Mouse (Mus musculus) urinary bladder, postnatal 4 days (tissue): ENCODE measurements at regions not wholly inside any gene's neighbourhood (a gene's known extent, or its start where the extent isn't known, plus 50 kb on each side); places are given as distances from the start of the nearest gene placed in this dataset.

ENCODE experiments used
- DNase-seq, 2 experiments: peaks; one replicate each; pipeline ENCODE4 v3.0.0; 2021 to 2022; ENCODE audit warnings: low spot score in 2 of 2

DNA sequence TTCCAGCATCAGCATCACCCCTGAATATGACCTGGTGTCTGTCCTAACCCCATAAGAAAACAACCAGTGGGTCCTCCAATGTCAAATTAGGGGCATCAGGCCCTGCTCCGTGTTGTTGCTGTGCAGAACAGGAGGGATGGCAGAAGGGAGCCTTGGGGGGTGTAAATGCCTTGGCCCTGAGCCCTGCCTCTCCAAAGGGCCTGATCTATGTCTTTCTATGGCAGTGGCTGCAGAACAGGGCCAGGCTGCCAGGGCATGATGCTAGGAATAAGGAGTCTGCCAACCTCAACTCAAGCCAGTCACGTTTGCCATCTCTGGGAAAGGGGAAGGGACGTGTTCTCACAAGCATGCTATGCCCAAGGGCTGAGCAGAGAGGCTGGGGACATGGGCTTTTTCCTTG, 172.9 kb downstream of the Kcna5 start:
- DNase-seq: no peak

DNA sequence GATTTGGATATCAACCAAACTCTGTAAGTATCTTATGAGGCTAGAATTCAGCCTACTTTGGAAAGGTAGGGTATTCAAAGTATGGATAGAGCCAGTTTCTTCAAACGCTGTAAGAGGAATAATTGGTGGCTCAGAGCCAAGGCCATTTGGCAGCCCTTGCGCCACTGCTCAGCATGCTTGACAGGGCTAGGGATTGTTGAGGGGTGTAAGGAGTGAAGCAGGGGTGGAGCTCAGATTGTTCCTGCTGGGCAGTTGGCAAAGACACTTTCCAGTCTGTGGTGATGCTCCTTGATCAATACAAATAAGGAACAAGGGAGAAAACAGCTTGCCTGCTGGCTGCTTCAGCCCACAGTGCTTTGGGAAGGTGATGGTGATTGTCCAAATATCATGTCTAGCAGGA, 181.9 kb downstream of the Kcna5 start:
- DNase-seq: no peak

DNA sequence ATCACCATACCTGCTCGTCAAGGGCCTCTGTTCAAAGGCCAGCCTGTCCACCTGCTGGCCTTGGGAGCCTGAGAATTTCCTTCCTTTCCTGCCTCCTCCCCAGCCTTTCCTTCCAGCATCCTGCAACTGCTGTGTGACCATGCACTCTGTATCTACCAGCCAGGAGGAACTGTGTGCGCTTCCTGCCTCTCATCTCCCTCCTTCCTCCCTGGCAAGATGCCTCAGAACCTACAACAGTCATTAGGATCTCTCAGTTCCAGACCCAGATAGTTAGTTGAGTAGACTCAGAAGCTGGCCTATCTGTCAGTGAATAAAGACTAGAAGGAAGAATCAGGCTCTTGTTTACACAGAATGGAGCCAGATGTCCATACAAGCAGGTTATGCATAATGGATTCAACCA, 183.8 kb upstream of the Ntf3 start:
- DNase-seq: no peak

DNA sequence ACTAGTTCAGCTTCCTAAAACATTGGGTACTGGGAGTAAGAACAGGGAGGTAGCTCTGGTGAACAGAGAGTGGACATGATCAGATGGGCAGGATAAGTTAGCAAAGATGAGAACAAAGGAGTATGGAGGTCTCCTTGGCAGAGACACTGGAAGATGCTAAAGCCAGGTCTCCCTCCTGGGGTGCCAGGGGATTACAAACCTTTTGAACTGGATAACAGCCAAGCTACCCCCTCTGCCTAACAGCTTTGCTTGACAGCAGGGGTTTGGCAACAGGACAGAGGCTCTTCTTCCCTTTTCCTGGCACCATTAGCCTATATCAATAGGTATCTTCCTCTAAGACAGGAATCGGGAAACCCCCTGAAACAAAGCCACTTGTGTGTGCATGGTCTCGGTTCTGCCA, 183.2 kb upstream of the Ntf3 start:
- no peak for DNase-seq

DNA sequence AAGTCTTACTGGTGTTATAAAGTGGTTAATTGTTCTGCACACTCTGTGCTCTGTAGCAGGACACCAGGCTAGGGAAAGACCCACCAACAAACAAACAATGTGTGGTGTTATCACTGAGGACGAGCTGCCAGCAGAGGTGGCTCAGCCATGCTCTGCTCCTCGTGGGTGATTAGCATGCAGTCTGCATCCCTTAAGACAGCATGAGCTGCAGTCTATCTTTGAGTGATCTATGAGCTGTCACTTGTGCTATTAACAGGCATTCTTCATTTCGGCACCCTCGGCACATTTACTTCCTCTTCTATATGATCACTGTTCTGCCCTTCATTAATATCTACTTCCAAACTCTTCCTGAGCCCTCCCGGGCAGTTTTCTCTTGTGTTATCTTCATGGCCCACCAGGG, 178.5 kb upstream of the Ntf3 start:
- no peak for DNase-seq

DNA sequence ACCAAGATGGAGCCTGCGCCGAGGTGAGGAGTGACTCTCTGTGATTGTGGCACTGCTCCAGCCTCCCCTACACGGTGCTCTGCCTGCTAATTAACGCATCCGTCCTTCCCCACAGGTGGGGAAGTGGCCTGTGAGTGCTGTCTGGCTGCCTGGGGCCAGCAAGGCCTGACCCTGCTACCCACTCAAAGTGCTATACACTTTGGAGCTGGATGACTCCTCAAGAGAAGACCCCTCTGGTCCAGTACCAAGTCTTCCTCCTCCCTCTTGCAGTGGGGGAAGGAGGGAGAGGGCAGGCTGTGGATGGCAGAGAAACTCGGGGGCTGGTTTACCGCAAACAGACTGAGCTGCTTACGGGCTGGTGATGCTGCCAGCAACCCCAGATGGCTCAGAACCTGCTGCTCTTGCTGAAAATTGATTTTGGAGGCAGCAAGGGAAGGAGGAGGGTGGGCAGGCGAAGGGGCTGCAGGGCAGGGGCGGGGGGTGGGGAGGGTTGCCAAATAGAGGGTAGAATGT, 173.4 kb upstream of the Ntf3 start:
- no peak for DNase-seq

DNA sequence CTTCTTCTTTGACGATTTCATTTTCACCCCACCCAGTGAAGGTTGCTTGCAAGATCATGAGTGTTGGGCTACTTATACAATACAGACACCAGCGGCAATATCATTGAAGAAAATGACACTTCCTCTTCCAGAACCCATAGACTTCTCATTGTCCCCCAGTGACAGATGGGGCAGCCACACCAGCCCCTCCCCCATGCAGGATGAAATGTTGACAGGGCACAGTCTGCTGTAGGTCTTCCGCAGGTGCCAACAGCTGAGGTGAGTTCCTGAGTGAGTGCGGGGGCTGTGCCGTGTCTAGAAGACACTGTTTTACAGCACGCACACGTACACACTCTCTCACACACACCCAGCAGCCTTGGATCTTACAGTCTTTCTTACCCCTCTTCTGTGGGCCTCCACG, 171.0 kb upstream of the Ntf3 start:
- no peak for DNase-seq

DNA sequence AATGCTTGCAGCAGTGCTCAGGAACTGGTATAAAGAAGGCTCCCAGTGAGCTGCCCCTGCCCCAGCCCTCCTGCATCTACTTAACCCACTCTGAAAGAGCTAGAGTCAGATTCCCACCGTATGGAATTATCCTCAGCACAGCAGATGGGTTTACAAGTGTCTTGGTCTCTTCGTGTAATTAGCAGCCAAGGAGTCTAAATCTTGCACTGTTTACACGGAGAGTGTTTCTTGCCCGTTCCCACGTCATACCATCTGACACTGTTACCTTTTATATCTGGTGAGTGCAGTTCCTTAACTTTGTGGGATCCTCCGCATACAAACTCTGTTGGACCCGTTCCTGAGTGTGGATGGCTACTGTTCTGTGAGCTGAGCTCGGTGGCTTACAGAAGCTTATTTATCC, 167.5 kb upstream of the Ntf3 start:
- no peak for DNase-seq

DNA sequence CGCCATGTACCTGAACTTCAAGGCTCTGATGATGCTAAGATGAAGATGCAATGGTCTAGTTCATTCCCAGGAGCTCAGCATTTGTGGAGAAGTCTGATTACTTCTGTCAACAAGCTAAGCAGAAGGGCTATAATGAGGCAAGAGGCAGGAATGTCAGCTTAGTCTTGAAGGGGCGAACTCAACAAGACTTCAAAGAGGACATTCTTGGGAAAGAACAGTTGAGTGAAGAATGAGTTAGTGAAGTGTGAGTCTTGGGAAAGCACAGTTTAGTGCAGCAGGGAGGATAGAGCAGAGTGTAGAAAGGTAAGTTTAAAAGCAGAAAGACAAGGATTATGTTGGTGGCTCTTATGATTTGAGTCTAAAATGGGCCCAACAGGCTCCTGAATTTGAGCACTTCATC, 160.5 kb upstream of the Ntf3 start:
- DNase-seq: no peak

DNA sequence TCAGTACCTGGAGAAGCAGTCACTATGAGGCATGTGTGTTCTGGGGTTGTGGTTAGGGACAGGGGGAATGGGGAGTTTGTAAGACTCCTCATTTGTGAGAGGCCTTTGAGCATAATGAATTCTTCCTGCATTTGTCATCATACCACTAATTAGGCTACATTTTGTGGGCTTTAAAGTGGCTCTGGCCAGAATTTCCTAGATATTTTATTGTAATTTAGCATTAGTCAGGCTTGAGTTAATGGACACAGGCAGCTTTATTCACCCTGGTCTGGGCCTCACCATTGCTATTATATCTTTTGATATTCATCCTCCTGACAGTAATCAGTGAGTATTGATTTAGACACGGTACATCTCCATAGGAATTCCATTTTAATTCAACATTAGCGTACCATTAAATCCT, 151.8 kb upstream of the Ntf3 start:
- DNase-seq: no peak

DNA sequence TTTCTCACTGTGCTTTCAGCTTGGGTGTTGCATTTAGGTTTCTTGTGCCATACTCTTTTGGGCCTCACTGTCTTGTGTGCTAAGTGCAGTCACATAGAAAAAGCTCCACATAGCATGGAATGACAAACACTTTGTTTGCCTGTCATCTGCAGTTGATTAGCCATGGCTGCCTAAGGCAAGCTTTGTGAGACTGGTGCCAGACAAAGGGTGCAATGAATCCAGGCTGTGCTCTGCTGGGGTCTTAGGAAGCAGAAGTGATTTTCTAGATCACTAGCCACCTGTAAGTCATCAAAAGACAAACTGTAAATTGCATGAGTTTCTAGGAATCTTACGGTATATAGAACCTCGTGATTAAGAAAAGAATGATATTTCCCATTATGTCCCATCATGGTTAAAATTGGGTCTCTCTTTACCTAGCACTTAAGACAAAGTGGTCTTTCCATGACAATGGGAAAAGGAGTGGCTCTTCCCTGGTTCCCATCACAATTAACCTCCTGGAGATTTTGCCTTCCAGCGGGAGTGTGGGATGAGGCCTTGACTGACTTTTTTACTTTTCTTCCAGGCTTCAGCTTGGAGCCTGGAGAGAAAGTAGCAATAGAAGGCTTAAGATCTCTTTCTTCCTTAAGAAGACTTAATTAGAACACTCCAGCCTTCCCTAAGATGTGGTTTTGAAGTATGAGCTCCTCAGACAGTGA, 144.2 kb upstream of the Ntf3 start:
- no peak for DNase-seq

DNA sequence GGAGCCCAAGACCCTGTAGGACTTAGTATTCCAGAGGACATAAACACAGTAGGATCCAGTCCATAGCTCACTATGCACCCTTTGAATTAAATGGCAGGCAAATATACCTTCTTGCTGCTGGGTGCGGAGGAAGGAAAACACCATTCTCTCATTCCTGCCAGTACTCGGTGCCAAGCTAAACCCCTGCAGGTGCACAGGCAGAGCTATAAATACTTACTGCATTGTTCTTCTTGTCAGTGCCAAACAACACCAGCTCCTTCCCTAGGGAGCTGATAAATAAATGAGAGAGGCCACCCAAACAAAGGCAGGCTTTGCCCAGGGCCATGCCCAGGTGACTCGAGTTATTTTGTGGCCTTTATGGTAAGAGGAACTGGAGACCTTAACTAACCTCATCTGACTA, 136.4 kb upstream of the Ntf3 start:
- no peak for DNase-seq

DNA sequence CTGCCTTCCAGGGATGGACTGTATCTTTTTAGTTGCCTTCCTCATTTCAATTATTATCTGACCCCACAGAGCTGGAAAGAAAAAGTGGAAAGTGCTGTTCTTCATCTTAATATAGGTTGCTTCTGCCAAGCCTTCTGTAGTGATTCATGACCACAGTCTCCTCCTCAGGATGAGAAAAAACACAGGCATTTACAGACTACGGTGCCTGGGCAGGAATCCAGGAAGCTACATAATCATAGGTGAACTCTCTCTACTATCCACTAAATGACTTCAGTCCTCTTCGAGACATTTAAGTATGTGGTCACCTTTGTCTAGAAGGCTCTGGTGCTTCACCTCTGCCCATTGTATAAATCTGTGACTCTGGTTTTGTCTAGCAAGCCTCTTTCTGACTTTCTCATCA, 124.9 kb upstream of the Ntf3 start:
- DNase-seq: no peak

DNA sequence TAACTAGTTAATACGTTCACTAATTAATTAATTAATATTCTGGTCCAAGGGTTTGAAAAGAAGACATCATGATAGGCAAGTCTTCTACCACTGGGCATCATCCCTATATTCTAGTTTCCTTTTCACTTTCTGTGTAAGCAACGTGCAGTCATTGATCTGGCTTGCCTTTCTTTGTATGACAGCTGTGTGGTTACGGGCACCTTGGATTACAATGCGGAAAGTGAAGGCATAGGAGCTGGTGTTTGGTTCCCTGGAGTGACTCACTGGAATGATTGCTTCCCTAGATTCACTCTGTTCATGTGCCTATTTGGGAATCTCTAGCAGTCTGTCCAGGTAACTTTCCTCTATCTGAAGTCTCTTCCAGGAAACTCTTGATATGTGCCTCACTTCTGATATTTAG, 120.5 kb upstream of the Ntf3 start:
- DNase-seq: no peak

DNA sequence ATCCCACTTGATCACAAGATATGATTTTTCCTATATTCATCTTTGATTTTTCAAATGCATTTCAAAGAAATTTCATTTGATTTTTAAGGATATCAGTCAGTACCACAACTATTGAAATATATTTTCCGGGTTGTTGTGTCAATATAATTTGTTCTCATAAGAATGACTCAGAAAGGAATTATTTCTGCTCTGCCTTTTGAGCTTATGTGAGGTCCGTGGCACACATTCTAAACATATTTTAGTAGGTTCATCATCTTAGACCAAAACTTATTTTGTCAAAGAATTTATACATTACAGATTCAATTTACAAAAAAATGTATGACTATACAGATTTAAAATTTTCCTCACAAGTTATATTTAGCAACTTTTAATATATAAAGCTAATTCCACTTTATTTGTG, 119.5 kb upstream of the Ntf3 start:
- no peak for DNase-seq

DNA sequence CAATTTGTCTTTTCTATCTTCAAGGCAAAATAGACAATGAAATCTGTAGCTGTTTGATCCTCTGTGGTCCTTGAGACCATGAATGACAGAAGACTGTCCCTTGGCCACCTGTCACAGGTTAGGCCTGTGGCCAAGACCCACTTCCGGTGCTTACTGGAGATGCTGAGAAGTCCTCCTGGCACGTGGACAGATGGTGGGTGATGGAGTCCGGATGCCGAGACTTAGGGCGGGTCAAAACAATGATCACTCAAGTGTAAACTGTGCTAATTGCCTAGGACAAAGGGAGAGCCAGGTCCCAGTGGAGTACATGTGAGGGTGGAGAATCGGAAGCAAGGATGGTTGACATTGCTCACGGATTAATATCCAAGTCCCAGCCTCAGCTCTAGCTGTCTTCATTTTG, 117.7 kb upstream of the Ntf3 start:
- DNase-seq: no peak

DNA sequence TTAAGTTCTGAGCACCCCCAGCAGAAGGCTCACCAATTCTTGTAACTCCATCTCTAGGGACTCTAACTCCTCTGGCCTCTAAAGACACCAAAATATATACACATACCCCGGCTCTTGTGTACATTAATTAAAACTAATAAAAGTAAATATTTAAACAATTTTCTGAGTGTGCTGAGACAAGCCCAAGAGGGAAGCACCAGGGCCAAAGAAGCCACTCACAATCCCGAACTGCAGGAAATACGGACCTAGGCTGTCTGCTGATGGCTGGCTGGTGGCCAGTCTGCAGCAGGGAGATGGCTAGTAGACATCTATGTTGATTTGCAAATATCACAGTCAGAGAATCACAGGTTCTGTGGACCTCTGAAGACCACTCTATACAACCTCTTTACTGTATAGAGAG, 113.6 kb upstream of the Ntf3 start:
- no peak for DNase-seq

DNA sequence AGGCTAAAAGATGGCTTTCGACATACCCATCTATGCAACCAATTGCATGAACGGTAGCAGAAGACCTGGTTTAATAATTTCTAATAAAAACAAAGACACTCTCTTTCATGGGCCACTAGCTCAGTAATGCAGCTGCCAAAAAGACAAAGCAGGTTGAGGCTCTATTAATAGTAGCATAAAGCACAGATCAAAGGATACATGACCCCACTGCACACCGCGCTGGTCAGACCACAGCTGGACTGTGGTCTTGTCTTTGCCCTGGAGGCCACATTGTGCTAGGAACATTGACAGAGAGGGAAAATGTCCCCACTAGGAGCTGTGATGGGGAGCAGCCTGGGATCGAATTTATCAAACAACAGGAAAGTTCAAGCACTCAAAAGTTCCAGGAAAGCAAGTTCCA, 79.3 kb upstream of the Ntf3 start:
- DNase-seq: no peak

DNA sequence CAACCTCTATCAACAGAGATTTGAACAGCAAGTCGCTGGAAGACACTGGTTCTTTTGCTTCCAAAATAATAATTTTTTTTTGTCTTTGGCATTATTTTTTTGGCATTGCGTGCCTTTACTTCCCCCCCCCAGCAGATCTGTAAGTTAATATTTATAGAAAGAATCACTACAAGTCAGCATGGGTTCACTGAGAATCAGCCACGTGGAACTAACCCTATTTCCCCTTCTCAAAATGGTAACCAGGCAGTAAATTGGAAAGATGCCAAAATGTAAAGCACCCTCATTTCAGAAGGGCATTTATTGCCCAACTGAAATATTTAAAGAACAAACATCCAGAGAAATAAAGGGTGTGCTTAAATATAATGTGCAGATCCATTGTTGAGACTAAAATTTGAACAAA, 78.7 kb upstream of the Ntf3 start:
- no peak for DNase-seq

DNA sequence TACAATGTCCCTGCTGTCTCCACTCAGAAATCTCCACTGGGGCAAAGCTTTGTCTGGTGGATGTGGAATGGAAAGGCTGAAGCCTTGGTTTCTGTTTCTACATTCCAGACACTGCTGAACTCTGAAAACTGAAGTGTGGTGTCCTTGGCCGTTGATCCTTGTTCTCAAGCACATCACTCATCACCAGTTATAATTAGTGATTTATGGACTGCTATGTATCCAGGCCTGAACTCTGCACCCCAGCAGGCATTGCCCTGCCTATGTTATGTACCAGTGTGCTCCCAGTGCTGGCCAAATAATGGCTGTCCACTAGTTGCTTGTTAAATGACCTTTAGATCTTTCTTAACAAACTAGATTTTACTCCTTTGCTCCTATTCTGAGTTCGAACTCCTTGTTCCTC, 75.6 kb upstream of the Ntf3 start:
- no peak for DNase-seq

DNA sequence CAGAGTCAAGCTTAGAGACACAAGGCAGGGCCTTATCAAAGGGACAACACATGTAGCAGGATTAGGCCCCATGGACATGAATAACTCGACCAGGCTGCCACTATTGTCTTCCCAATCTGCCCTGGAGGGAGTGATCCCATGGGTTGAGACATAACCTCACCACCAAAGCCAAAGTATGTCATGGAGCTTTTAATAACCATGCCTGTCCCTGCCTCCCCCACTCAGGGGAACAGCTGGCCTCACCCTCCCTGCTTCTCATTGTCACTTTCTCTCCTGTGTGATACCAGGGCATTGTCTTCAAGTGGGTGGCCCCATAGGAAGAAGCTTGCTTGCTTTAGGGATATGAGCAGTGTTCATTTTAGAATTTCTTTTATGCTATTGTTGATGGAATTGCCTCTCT, 73.5 kb upstream of the Ntf3 start:
- no peak for DNase-seq
